Mouse (Mus musculus) limb, embryonic 11.5 days (tissue): ENCODE results near the gene Rps5. TPM values are rescaled to one million over a fixed set of nuclear protein-coding genes. Genes with fewer than 3 reads are reported as not detected.
A peak's percentile ranks its signal among the peaks of the same experiment; 100 is the strongest.

Experiments
- ATAC-seq: fragments of 200-750 bp; cut with Nextera tagmentation; 2 replicates; pipeline ENCODE4 v1.8.0; 2017; ENCODE audit warnings: low read depth; ENCODE audit not compliant: insufficient number of reproducible peaks, low FRiP score, low TSS enrichment
- DNase-seq: peaks from one replicate; pipeline ENCODE4 v3.0.0-alpha.2; 2015; ENCODE audit warnings: low spot score
- H3K27ac ChIP-seq: fragments of 300-500 bp; sonication (generic); replicated peaks from 2 replicates; pipeline ENCODE4 v1.5.1; 2014; ENCODE audit warnings: low read depth, mild to moderate bottlenecking, low read length
- H3K27me3 ChIP-seq: fragments of 300-500 bp; sonication (generic); 2 replicates; pipeline ENCODE4 v1.6.1; 2014; ENCODE audit warnings: mild to moderate bottlenecking, low read length, mixed read lengths; ENCODE audit not compliant: control insufficient read depth, insufficient read depth
- H3K36me3 ChIP-seq: fragments of 300-500 bp; sonication (generic); 2 replicates; pipeline ENCODE4 v1.6.1; 2014; ENCODE audit warnings: mild to moderate bottlenecking, low read length, moderate library complexity, mixed read lengths; ENCODE audit not compliant: control insufficient read depth, insufficient read depth
- H3K4me1 ChIP-seq: fragments of 300-500 bp; sonication (generic); 2 replicates; pipeline ENCODE4 v1.6.1; 2014; ENCODE audit warnings: low read length, mixed read lengths; ENCODE audit not compliant: control insufficient read depth, insufficient read depth
- H3K4me2 ChIP-seq: fragments of 300-500 bp; sonication (generic); 2 replicates; pipeline ENCODE4 v1.6.1; 2014; ENCODE audit warnings: low read depth, mild to moderate bottlenecking, moderate library complexity; ENCODE audit not compliant: severe bottlenecking
- H3K4me3 ChIP-seq: fragments of 300-500 bp; sonication (generic); 2 replicates; pipeline ENCODE4 v1.5.1; 2014; ENCODE audit warnings: low read depth, low read length
- H3K9ac ChIP-seq: fragments of 300-500 bp; sonication (generic); 2 replicates; pipeline ENCODE4 v1.6.1; 2014; ENCODE audit warnings: mild to moderate bottlenecking, low read length
- H3K9me3 ChIP-seq: fragments of 300-500 bp; sonication (generic); 2 replicates; pipeline ENCODE4 v1.6.1; 2016; ENCODE audit warnings: low read length; ENCODE audit not compliant: control insufficient read depth
- WGBS: fragments of 180-500 bp; shearing (Covaris S2); extraction: QIAGEN DNeasy Blood & Tissue Kit; methylation state at CpG from one replicate; pipeline ENCODE4 v1.1.7; 2014; 5-methylcytosine and 5-hydroxymethylcytosine counted together
- polyA plus RNA-seq: library from polyadenylated mRNA; unstranded; fragments of >200 nt; fragmentation: Nextera tagmentation; extraction: Ambion mirVana; gene quantifications from 2 replicates; pipeline ENCODE4 v1.2.1, GENCODE M21; 2014

The Rps5 gene
- polyA plus RNA-seq, 1 experiment from 2014 or later: 1,067 TPM

DNA sequence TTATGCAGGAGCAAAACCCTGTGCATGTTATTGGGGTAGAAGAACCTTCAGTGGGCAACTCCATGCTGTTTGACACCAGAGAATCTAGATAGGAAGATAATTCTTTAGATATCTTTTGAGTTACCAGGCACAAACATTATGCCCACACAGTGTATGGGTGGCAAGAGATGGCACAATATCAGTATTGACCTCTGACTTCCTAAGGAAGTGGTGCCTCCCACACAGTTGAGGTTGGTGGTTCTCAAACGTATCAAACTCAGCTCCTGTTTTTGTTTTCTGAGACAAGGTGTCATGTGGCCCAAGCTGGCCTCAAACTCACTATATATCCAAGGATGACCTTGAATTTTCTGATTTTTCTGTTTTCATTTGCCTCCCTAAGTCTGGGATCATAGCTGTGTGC lies 30.8 kb upstream of the Rps5 start:
- H3K36me3 ChIP-seq: peaks cover 27% of the 10 kb centered on the region
- DNase-seq (no peak), ATAC-seq (no peak)
- no peaks in the 10 kb centered on the region for H3K4me1 ChIP-seq
- no peaks in the 10 kb centered on the region for H3K27me3 ChIP-seq
- H3K9ac ChIP-seq: no peak overlapping the region
- no peaks in the 10 kb centered on the region for H3K9me3 ChIP-seq
- 88% methylated on average over 1 of the region's 1 CpGs for WGBS
- no peak overlapping the region for H3K4me3 ChIP-seq
- H3K4me2 ChIP-seq: no peak overlapping the region
- H3K27ac ChIP-seq: no peak overlapping the region

DNA sequence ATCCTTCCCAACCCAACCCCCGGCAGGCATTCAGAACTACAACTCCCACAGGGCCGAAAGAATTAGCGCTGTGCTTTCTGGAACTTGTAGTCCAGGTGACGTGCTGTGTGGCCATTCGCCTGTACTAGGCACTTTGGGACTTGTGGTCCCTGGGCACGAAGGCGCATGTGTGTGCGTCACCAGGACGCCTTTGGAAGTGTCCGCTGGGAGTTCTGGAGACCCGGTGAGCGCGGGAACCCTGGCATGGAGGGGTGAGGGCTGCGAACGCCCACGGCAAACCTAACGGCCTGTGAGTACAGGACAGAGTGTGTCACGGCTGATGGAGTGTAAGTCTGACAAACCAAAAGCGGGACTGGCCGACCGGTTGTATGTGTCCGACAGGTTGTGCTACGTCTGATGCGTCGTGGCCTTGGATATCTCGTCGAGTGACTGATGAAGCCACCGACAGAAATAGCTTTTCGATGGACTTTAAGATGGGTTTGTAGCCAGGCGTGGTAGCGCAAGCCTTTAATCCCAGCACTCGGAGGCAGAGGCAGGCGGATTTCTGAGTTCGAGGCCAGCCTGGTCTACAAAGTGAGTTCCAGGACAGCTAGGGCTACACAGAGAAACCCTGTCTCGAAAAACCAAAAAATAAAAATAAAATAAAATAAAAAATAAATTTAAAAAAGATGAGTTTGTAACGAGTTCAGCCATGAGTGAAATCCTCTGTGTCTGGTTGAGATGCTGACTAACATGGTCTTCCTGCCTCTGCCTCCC lies 24.3 kb upstream of the Rps5 start, which contains the start of gene Zscan22:
Zscan22 (plus strand) TSS at position 161 of the 756 bp plus-strand sequence.
- peak within 1 kb of the TSS; percentile 35 for H3K4me2 ChIP-seq
- no peak within 1 kb of the TSS for H3K27ac ChIP-seq
- WGBS: 7% methylated on average over 36 of the region's 36 CpGs
- DNase-seq: peak; percentile 93
- peak within 1 kb of the TSS; percentile 66 for H3K9ac ChIP-seq
- peak; percentile 97 for ATAC-seq
- no peaks in the 10 kb centered on the region for H3K27me3 ChIP-seq
- H3K4me1 ChIP-seq: no peaks in the 10 kb centered on the region
- H3K4me3 ChIP-seq: peak within 1 kb of the TSS; percentile 64
- H3K9me3 ChIP-seq: no peaks in the 10 kb centered on the region
- peaks cover 4% of the 10 kb centered on the region; the same call in 1 of the 2 replicates for H3K36me3 ChIP-seq

- Histone ChIP-seq H3K4me1 (no peaks in the 10 kb centered on the region), H3K9me3 (no peaks in the 10 kb centered on the region), H3K4me3 (no peak overlapping the region), H3K27me3 (no peaks in the 10 kb centered on the region), H3K9ac (no peak overlapping the region), H3K27ac (no peak overlapping the region), H3K4me2 (no peak overlapping the region), H3K36me3 (peaks cover 7% of the 10 kb centered on the region; the same call in 1 of the 2 replicates)
- ATAC-seq (no peak), DNase-seq (no peak)
- 93% methylated on average over 5 of the region's 5 CpGs for WGBS
Observed at GRCm38 (mm10) chr7:12901517-12901916, 20.6 kb upstream of the Rps5 start.

DNA sequence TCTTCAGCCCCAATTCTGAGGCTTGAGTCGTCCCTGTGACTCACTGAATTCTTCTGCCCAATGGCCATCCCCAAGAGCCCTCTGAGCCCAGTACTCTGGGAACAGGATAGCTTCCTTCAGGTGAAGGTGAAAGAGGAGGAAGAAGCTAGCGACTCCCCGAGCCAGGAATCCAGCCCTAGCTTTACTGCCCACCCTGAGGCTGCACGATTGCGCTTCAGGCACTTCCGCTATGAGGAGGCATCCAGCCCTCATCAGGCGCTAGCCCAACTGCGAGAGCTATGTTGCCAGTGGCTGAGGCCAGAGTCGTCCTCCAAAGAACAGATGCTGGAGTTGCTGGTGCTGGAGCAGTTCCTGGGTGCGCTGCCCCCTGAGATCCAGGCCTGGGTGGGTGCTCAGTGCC lies 18.5 kb upstream of the Rps5 start:
- Histone ChIP-seq H3K9me3 (no peaks in the 10 kb centered on the region), H3K9ac (no peak overlapping the region), H3K4me3 (no peak overlapping the region), H3K4me2 (no peak overlapping the region), H3K27me3 (no peaks in the 10 kb centered on the region), H3K4me1 (no peaks in the 10 kb centered on the region), H3K27ac (no peak overlapping the region), H3K36me3 (peaks cover 11% of the 10 kb centered on the region)
- 61% methylated on average over 10 of the region's 10 CpGs for WGBS
- DNase-seq (no peak), ATAC-seq (no peak)

- WGBS: 91% methylated on average over 1 of the region's 1 CpGs
- no peaks in the 10 kb centered on the region for H3K9me3 ChIP-seq
- H3K4me1 ChIP-seq: no peaks in the 10 kb centered on the region
- ATAC-seq (no peak), DNase-seq (no peak)
- H3K4me2 ChIP-seq: no peak overlapping the region
- H3K36me3 ChIP-seq: peaks cover 11% of the 10 kb centered on the region
- H3K9ac ChIP-seq: no peak overlapping the region
- H3K27me3 ChIP-seq: no peaks in the 10 kb centered on the region
- no peak overlapping the region for H3K4me3 ChIP-seq
- no peak overlapping the region for H3K27ac ChIP-seq
Observed at GRCm38 (mm10) chr7:12905146-12905545, 16.9 kb upstream of the Rps5 start.

- peak overlapping the region; percentile 36; the same call in 1 of the 2 replicates for H3K27ac ChIP-seq
- peak overlapping the region; percentile 55 for H3K9ac ChIP-seq
- H3K27me3 ChIP-seq: no peaks in the 10 kb centered on the region
- no peaks in the 10 kb centered on the region for H3K9me3 ChIP-seq
- H3K4me3 ChIP-seq: peak overlapping the region; percentile 33; the same call in 1 of the 2 replicates
- peaks cover 6% of the 10 kb centered on the region for H3K36me3 ChIP-seq
- DNase-seq: peak; percentile 73
- 41% methylated on average over 7 of the region's 7 CpGs for WGBS
- 0 out of 2 replicates have a peak, but pooled peaks have one; percentile 18 for ATAC-seq
- H3K4me2 ChIP-seq: peak overlapping the region; percentile 46; the same call in 1 of the 2 replicates
- no peaks in the 10 kb centered on the region for H3K4me1 ChIP-seq
Observed at GRCm38 (mm10) chr7:12909498-12909962, 12.6 kb upstream of the Rps5 start.

DNA sequence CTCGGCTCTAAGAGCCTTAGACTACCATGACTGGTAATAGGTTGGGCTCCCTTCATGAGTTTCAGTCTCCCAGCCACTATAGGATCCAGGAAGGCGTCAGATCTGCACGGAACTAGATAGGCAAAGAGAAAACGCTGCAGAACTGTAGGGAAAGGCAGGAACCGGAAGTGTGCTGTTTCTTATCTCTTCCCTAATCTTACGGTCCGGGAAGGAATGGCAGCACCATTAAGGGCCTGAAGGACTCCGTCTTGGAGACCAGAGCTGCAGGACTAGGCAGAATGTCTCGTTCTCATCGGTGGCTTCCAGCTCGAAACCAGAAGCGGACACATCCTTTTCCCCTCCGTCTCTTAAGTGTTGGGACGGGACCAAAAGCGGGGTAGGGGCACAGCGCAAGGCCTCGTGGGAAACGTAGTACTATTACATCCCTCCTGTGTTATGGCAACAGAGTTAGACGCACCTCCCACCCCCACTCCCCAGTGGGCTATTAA lies 11.9 kb upstream of the Rps5 start:
- Histone ChIP-seq H3K9me3 (no peaks in the 10 kb centered on the region), H3K36me3 (peaks cover 4% of the 10 kb centered on the region), H3K4me3 (peak overlapping the region; percentile 33), H3K27me3 (no peaks in the 10 kb centered on the region), H3K9ac (peak overlapping the region; percentile 55), H3K4me1 (no peaks in the 10 kb centered on the region), H3K4me2 (peak overlapping the region; percentile 46), H3K27ac (peak overlapping the region; percentile 36; the same call in 1 of the 2 replicates)
- 7% methylated on average over 19 of the region's 19 CpGs for WGBS
- ATAC-seq (peak; percentile 72; the same call in 1 of the 2 replicates), DNase-seq (peak; percentile 58)

DNA sequence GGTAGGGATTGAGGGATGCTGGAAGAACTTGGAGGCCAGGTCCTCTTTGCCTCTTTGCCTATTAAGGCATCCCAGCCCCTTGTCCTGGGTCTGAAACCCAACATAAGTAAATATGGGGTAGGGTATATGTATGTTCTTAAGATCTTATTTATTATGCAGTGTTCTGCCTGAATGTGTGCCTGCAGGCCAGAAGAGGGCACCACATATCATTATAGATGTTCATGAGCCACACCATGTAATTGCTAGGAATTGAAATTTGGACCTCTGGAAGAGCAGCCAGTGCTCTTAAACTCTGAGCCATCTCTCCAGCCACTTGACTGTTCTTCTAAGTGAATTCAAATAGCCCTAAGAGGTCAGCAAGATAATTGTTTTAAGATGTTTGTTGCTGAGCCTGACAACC lies 8.5 kb upstream of the Rps5 start:
- no peak overlapping the region for H3K9ac ChIP-seq
- H3K4me1 ChIP-seq: no peaks in the 10 kb centered on the region
- H3K4me3 ChIP-seq: no peak overlapping the region
- H3K4me2 ChIP-seq: no peak overlapping the region
- ATAC-seq: no peak
- H3K27me3 ChIP-seq: no peaks in the 10 kb centered on the region
- no peaks in the 10 kb centered on the region for H3K9me3 ChIP-seq
- H3K36me3 ChIP-seq: no peaks in the 10 kb centered on the region
- no peak for DNase-seq
- H3K27ac ChIP-seq: no peak overlapping the region
